Mouse (Mus musculus) intestine, embryonic 14.5 days (tissue): ENCODE data around the gene Plcd3. TPM values are rescaled to one million over a fixed set of nuclear protein-coding genes. Genes with fewer than 3 reads are reported as not detected.

Source experiments
- ATAC-seq: fragments of 200-750 bp; cut with Nextera tagmentation; replicated peaks from 2 replicates; pipeline ENCODE4 v1.8.0; 2017; ENCODE audit warnings: low read depth, moderate number of reproducible peaks, moderate TSS enrichment, moderate library complexity; ENCODE audit not compliant: low FRiP score, low TSS enrichment
- DNase-seq: peaks from one replicate; pipeline ENCODE4 v3.0.0-alpha.2; 2018; ENCODE audit warnings: low spot score
- H3K27ac ChIP-seq: fragments of 300-500 bp; sonication (generic); 2 replicates; pipeline ENCODE4 v1.5.1; 2014; ENCODE audit warnings: low read depth, mild to moderate bottlenecking, control low read depth
- H3K27me3 ChIP-seq: fragments of 300-500 bp; sonication (generic); replicated peaks from 2 replicates; pipeline ENCODE4 v1.6.1; 2014; ENCODE audit warnings: low read length, control low read depth; ENCODE audit not compliant: control insufficient read depth, insufficient read depth
- H3K36me3 ChIP-seq: fragments of 300-500 bp; sonication (generic); 2 replicates; pipeline ENCODE4 v1.6.1; 2014; ENCODE audit warnings: low read length, control low read depth; ENCODE audit not compliant: control insufficient read depth, insufficient read depth
- H3K4me1 ChIP-seq: fragments of 300-500 bp; sonication (generic); replicated peaks from 2 replicates; pipeline ENCODE4 v1.6.1; 2014; ENCODE audit warnings: low read length, control low read depth, mixed read lengths; ENCODE audit not compliant: control insufficient read depth, insufficient read depth
- H3K4me2 ChIP-seq: fragments of 300-500 bp; sonication (generic); 2 replicates; pipeline ENCODE4 v1.6.1; 2014; ENCODE audit warnings: low read length
- H3K4me3 ChIP-seq: fragments of 300-500 bp; sonication (generic); 2 replicates; pipeline ENCODE4 v1.5.1; 2014; ENCODE audit warnings: low read depth, low read length, control low read depth, mixed read lengths
- H3K9ac ChIP-seq: fragments of 300-500 bp; sonication (generic); 2 replicates; pipeline ENCODE4 v1.6.1; 2014; ENCODE audit warnings: mild to moderate bottlenecking, low read length
- H3K9me3 ChIP-seq: fragments of 300-500 bp; sonication (generic); 2 replicates; pipeline ENCODE4 v1.6.1; 2016; ENCODE audit warnings: low read length, control low read depth; ENCODE audit not compliant: control insufficient read depth
- WGBS: fragments of 180-500 bp; shearing (Covaris S2); extraction: QIAGEN DNeasy Blood & Tissue Kit; methylation state at CpG from one replicate; pipeline ENCODE4 v1.1.7; 2014; 5-methylcytosine and 5-hydroxymethylcytosine counted together
- polyA plus RNA-seq: library from polyadenylated mRNA; unstranded; fragments of >200 nt; fragmentation: Nextera tagmentation; extraction: Ambion mirVana; gene quantifications from 2 replicates; pipeline ENCODE4 v1.2.1, GENCODE M21; 2014

Plcd3 gene
- polyA plus RNA-seq, 1 experiment from 2014 or later = 2.1 TPM

DNA sequence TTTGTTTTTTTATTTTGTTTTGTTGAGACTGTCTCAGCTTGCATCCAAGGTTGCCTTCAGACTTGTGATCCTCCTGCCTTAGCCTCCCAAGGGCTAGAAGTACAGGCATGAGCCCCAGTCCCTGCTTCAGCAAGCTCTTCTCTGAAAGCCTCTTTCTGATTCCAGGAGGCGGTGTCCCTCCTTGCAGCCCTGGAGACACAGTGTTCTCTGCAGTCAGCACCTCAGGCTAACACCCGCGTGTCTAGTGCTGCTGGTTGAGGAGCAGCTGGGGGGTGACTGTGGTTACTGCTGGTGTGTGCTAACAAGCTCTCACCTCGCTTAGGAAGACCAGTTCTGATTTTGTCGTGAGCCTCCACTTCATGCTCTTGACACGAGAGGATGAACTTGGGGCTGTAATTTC lies 66.5 kb downstream of the Plcd3 start:
- H3K4me3 ChIP-seq = no peak overlapping the region
- H3K36me3 ChIP-seq = peaks cover 11% of the 10 kb centered on the region
- ATAC-seq (no peak), DNase-seq (no peak)
- H3K4me2 ChIP-seq = no peak overlapping the region
- 74% methylated on average over 6 of the region's 6 CpGs for WGBS
- H3K4me1 ChIP-seq = peaks cover 8% of the 10 kb centered on the region
- H3K27me3 ChIP-seq = no peaks in the 10 kb centered on the region
- no peaks in the 10 kb centered on the region for H3K9me3 ChIP-seq
- H3K9ac ChIP-seq = no peak overlapping the region
- no peak overlapping the region for H3K27ac ChIP-seq

- no peak overlapping the region for H3K9ac ChIP-seq
- DNase-seq = no peak
- no peaks in the 10 kb centered on the region for H3K9me3 ChIP-seq
- H3K4me2 ChIP-seq = no peak overlapping the region
- no peak overlapping the region for H3K4me3 ChIP-seq
- peaks cover 14% of the 10 kb centered on the region for H3K4me1 ChIP-seq
- peaks cover 11% of the 10 kb centered on the region for H3K36me3 ChIP-seq
- 90% methylated on average over 3 of the region's 3 CpGs for WGBS
- no peaks in the 10 kb centered on the region for H3K27me3 ChIP-seq
- ATAC-seq = no peak
- no peak overlapping the region for H3K27ac ChIP-seq
Observed at GRCm38 (mm10) chr11:103033030-103033429, 68.4 kb downstream of the Plcd3 start.

DNA sequence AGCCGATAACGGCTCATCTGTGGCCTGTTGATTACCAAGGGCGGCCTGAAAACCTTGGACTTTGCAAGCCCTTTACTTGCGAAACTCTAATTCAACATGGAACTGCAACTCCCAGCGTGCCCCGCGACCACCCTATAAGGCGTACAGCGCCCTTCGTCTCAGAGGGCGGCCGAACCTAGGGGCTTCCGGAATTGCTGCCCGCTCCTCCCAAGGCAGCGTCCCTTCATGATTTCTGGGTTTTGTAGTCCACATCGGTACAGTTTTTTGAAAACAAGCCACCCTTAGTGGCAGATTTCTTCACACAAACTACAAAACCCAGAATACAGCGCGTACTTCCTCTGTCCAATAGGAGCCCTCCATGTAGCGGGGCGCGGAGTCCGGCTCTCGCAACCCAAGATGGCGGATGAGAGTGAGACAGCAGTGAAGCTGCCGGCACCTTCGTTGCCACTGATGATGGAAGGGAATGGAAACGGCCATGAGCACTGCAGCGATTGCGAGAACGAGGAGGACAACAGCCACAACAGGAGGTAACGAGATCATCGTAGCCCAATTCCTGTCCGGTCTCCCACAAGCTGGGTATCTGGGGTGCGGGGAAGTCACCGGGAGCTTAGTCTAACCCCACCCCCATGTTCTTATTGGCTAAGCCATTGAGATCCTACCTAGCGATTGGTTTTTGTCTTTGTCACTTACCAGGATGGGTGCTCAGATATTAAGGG lies 73.1 kb downstream of the Plcd3 start, which contains the start of the genes Nmt1 and Dcakd:
Nmt1 (plus strand) TSS at position 15 of the 716 bp plus-strand sequence.
Dcakd (minus strand) TSS at position 158 of the 716 bp plus-strand sequence.
- peak within 1 kb of the TSS; percentile 84 for H3K4me2 ChIP-seq
- peak within 1 kb of the TSS; percentile 64 for H3K4me3 ChIP-seq
- DNase-seq (peak; percentile 98), ATAC-seq (peak; percentile 98)
- peak within 1 kb of the TSS; percentile 48 for H3K9ac ChIP-seq
- H3K4me1 ChIP-seq = peaks cover 22% of the 10 kb centered on the region
- under 1% methylated on average over 36 of the region's 36 CpGs for WGBS
- no peaks in the 10 kb centered on the region for H3K27me3 ChIP-seq
- H3K27ac ChIP-seq = peak within 1 kb of the TSS; percentile 62; the same call in 1 of the 2 replicates
- no peaks in the 10 kb centered on the region for H3K9me3 ChIP-seq
- H3K36me3 ChIP-seq = peaks cover 16% of the 10 kb centered on the region; the same call in 1 of the 2 replicates

DNA sequence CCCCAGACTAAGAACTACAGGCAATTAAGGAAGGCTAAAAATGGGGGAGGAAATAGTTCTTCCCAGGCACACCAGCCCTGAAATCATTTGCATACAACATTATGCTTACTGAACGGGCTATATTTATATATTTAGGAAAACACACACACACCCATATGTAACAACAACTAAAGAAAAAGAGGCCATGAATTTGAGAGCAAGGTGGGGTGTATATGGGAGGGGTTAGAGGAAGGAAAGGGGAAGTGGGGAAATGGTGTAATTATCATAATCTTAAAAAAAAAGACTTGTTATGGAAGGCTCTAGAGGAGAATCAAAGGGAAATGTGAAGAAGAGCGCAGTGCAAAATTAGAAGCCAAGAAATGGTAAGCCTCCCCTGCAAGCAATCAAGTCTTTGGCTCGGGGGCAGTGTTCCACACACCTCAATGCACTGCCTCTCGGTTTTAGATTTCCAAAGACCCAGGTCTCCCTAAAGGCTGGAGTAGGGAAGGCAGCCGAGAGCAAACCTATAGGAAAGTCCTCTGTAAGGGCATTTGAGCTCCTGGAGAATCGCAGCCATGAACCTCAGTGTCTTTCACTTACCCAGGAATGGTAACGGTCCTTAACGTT lies 73.8 kb downstream of the Plcd3 start:
- H3K4me3 ChIP-seq = peak overlapping the region; percentile 64
- peaks cover 16% of the 10 kb centered on the region; the same call in 1 of the 2 replicates for H3K36me3 ChIP-seq
- H3K27ac ChIP-seq = peak overlapping the region; percentile 62; the same call in 1 of the 2 replicates
- peak overlapping the region; percentile 48 for H3K9ac ChIP-seq
- ATAC-seq (0 out of 2 replicates have a peak, but pooled peaks have one; percentile 24), DNase-seq (no peak)
- H3K4me2 ChIP-seq = peak overlapping the region; percentile 84
- H3K4me1 ChIP-seq = peaks cover 22% of the 10 kb centered on the region
- 17% methylated on average over 8 of the region's 8 CpGs for WGBS
- H3K9me3 ChIP-seq = no peaks in the 10 kb centered on the region
- no peaks in the 10 kb centered on the region for H3K27me3 ChIP-seq

DNA sequence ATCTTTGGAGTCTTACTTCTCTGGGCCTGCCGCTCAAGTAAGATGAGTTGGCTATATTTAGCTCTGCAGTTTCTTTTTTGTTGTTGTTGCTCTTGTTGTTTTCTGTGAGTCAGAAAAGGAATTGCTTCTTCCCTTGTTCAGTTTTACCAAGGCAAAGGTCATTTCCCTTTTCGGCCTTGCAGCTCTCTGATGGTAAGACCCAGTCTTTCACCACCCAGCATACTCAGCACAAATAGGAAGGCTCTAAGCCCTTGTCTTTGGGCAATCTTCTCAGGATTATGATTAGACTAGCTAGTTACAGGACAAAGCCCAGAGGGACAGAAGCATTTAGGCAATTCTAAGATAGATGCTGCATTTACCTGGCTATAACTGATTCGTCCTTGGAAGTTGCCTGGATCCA lies 74.6 kb downstream of the Plcd3 start:
- no peaks in the 10 kb centered on the region for H3K27me3 ChIP-seq
- H3K4me3 ChIP-seq = no peak overlapping the region
- H3K27ac ChIP-seq = 0 out of 2 replicates have a peak overlapping the region, but pooled peaks have one; percentile 62
- H3K9ac ChIP-seq = no peak overlapping the region
- peak overlapping the region; percentile 84 for H3K4me2 ChIP-seq
- no peak for ATAC-seq
- no peak for DNase-seq
- peaks cover 16% of the 10 kb centered on the region; the same call in 1 of the 2 replicates for H3K36me3 ChIP-seq
- no peaks in the 10 kb centered on the region for H3K9me3 ChIP-seq
- WGBS = 95% methylated on average over 3 of the region's 3 CpGs
- H3K4me1 ChIP-seq = peaks cover 22% of the 10 kb centered on the region

GRCm38 (mm10) chr11:103023974-103024373 lies 77.5 kb downstream of the Plcd3 start:
- Histone ChIP-seq H3K4me2 (no peak overlapping the region), H3K4me1 (peaks cover 8% of the 10 kb centered on the region), H3K36me3 (peaks cover 16% of the 10 kb centered on the region; the same call in 1 of the 2 replicates), H3K9ac (no peak overlapping the region), H3K4me3 (no peak overlapping the region), H3K9me3 (no peaks in the 10 kb centered on the region), H3K27me3 (no peaks in the 10 kb centered on the region), H3K27ac (no peak overlapping the region)
- DNase-seq = no peak
- ATAC-seq = no peak
- 89% methylated on average over 3 of the region's 3 CpGs for WGBS

GRCm38 (mm10) chr11:103020713-103021335 lies 80.6 kb downstream of the Plcd3 start:
- H3K4me2 ChIP-seq = no peak overlapping the region
- H3K4me3 ChIP-seq = no peak overlapping the region
- WGBS = 50% methylated on average over 3 of the region's 3 CpGs
- peaks cover 11% of the 10 kb centered on the region; the same call in 1 of the 2 replicates for H3K36me3 ChIP-seq
- DNase-seq = no peak
- no peak for ATAC-seq
- no peaks in the 10 kb centered on the region for H3K9me3 ChIP-seq
- peaks cover 7% of the 10 kb centered on the region for H3K4me1 ChIP-seq
- no peak overlapping the region for H3K9ac ChIP-seq
- no peaks in the 10 kb centered on the region for H3K27me3 ChIP-seq
- peak overlapping the region; percentile 47; the same call in 1 of the 2 replicates for H3K27ac ChIP-seq
